Mouse (Mus musculus) lung, adult 2 months (tissue): ENCODE measurements at regions not wholly inside any gene's neighbourhood (a gene's known extent, or its start where the extent isn't known, plus 50 kb on each side); places are given as distances from the start of the nearest gene placed in this dataset.

Source experiments
- CTCF ChIP-seq: fragments of 200-500 bp; IDR thresholded peaks from 2 replicates; pipeline ENCODE4 v1.5.1; 2011; ENCODE audit warnings: mild to moderate bottlenecking, low read length, control low read depth; ENCODE audit not compliant: insufficient read depth
- POLR2A ChIP-seq: fragments of 200-500 bp; IDR thresholded peaks from 2 replicates; pipeline ENCODE4 v1.6.1; 2011; ENCODE audit warnings: low read depth, mild to moderate bottlenecking, control low read depth, low read length, borderline replicate concordance; ENCODE audit errors: extremely low read depth

DNA sequence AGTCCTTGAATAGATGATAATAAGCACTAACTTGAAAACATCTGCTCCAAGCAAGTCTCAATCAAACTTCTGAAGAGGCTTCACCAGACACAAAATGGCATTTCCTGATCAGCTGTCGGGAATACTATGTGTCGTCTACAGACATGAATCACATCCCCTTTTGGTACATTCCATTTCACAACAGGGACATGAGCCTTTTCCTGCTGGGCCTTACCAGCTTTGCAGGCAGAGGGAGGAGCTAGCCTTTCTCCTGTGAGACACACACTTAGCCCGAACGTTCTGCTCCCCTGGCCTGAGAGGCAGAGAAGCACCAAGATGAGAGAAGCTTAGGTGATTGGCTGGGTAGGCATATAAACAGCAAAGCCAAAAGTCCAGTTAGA lies 56.9 kb upstream of the Rai14 start:
- no peak for TF ChIP-seq POLR2A
- no peak; the same call in 1 of the 2 replicates for TF ChIP-seq CTCF
